Mouse (Mus musculus) cerebellum, adult 2 months (tissue): Measurements from ENCODE around the gene Spx.

Experiments used
- CTCF ChIP-seq: fragments of 200-500 bp; IDR thresholded peaks from 2 replicates; pipeline ENCODE4 v1.5.1; 2011; ENCODE audit warnings: low read depth, mild to moderate bottlenecking, control low read depth, low read length, moderate library complexity, borderline replicate concordance; ENCODE audit not compliant: insufficient read depth
- POLR2A ChIP-seq: fragments of 200-500 bp; IDR thresholded peaks from 2 replicates; pipeline ENCODE4 v1.6.1; 2011; ENCODE audit warnings: low read length, control low read depth, borderline replicate concordance; ENCODE audit not compliant: insufficient read depth

- no peak for TF ChIP-seq CTCF
- no peak for TF ChIP-seq POLR2A
Observed at GRCm38 (mm10) chr6:142412906-142413491, at the start of gene Spx.
